Mouse (Mus musculus) kidney, embryonic 16.5 days (tissue): ENCODE results near the gene Brca1. TPM values are rescaled to one million over a fixed set of nuclear protein-coding genes. Genes with fewer than 3 reads are reported as not detected.
"Not testable (repeated sequence)": the region's sequence is repeated elsewhere in the genome, so short reads cannot be mapped to it uniquely, and the experiment has no call there.

Experiments used
- ATAC-seq: fragments of 200-750 bp; cut with Nextera tagmentation; 2 replicates; pipeline ENCODE4 v1.8.0; 2017; ENCODE audit warnings: moderate TSS enrichment; ENCODE audit not compliant: low FRiP score, low TSS enrichment
- H3K27ac ChIP-seq: fragments of 300-500 bp; sonication (generic); 2 replicates; pipeline ENCODE4 v1.5.1; 2014; ENCODE audit warnings: low read length
- H3K27me3 ChIP-seq: fragments of 300-500 bp; sonication (generic); 2 replicates; pipeline ENCODE4 v1.6.1; 2014; ENCODE audit warnings: low read length, control low read depth, mixed read lengths; ENCODE audit not compliant: insufficient read depth
- H3K36me3 ChIP-seq: fragments of 300-500 bp; sonication (generic); 2 replicates; pipeline ENCODE4 v1.6.1; 2014; ENCODE audit warnings: low read length, control low read depth, mixed read lengths; ENCODE audit not compliant: insufficient read depth
- H3K4me1 ChIP-seq: fragments of 300-500 bp; sonication (generic); 2 replicates; pipeline ENCODE4 v1.6.1; 2014; ENCODE audit warnings: low read length, control low read depth, mixed read lengths; ENCODE audit not compliant: insufficient read depth
- H3K4me2 ChIP-seq: fragments of 300-500 bp; sonication (generic); replicated peaks from 2 replicates; pipeline ENCODE4 v1.6.1; 2014; ENCODE audit warnings: low read depth, low read length
- H3K4me3 ChIP-seq: fragments of 300-500 bp; sonication (generic); 2 replicates; pipeline ENCODE4 v1.5.1; 2014; ENCODE audit warnings: mild to moderate bottlenecking, low read length
- H3K9ac ChIP-seq: fragments of 300-500 bp; sonication (generic); replicated peaks from 2 replicates; pipeline ENCODE4 v1.6.1; 2014; ENCODE audit warnings: low read length
- H3K9me3 ChIP-seq: fragments of 300-500 bp; sonication (generic); 2 replicates; pipeline ENCODE4 v1.6.1; 2016; ENCODE audit warnings: low read length, control low read depth
- WGBS: fragments of 180-500 bp; shearing (Covaris S2); extraction: QIAGEN DNeasy Blood & Tissue Kit; methylation state at CpG from one replicate; pipeline ENCODE4 v1.1.7; 2014; 5-methylcytosine and 5-hydroxymethylcytosine counted together
- polyA plus RNA-seq: library from polyadenylated mRNA; unstranded; fragments of >200 nt; fragmentation: Nextera tagmentation; extraction: Ambion mirVana; gene quantifications from 2 replicates; pipeline ENCODE4 v1.2.1, GENCODE M21; 2015

Brca1 gene
- polyA plus RNA-seq: 12.5 and 14.9 TPM in 2 replicates

- peak; percentile 85 for ATAC-seq
- peak within 1 kb of the TSS; percentile 96 for H3K4me3 ChIP-seq
- peaks cover 26% of the 10 kb centered on the region for H3K4me1 ChIP-seq
- H3K36me3 ChIP-seq: peaks cover 15% of the 10 kb centered on the region
- peak within 1 kb of the TSS; percentile 85 for H3K4me2 ChIP-seq
- no peaks in the 10 kb centered on the region for H3K9me3 ChIP-seq
- H3K27me3 ChIP-seq: no peaks in the 10 kb centered on the region
- under 1% methylated on average over 43 of the region's 43 CpGs for WGBS
- H3K27ac ChIP-seq: peak within 1 kb of the TSS; percentile 99
- peak within 1 kb of the TSS; percentile 93 for H3K9ac ChIP-seq
Observed at GRCm38 (mm10) chr11:101551751-101552475, at the start of gene Brca1, which contains the start of gene Nbr1. Brca1 (minus strand) TSS chr11:101551955. Nbr1 (plus strand) TSS chr11:101552149.

- Histone ChIP-seq H3K27ac (no peak within 1 kb of the TSS), H3K4me2 (no peak within 1 kb of the TSS), H3K4me3 (no peak within 1 kb of the TSS), H3K4me1 (no peaks in the 10 kb centered on the region), H3K36me3 (no peaks in the 10 kb centered on the region), H3K27me3 (no peaks in the 10 kb centered on the region), H3K9me3 (no peaks in the 10 kb centered on the region), H3K9ac (no peak within 1 kb of the TSS)
- 72% methylated on average over 6 of the region's 6 CpGs for WGBS
- no peak for ATAC-seq
Observed at GRCm38 (mm10) chr11:101599156-101599555, 47.4 kb upstream of the Brca1 start, which contains the start of gene Gm11634. Gm11634 (minus strand) TSS chr11:101599256.

DNA sequence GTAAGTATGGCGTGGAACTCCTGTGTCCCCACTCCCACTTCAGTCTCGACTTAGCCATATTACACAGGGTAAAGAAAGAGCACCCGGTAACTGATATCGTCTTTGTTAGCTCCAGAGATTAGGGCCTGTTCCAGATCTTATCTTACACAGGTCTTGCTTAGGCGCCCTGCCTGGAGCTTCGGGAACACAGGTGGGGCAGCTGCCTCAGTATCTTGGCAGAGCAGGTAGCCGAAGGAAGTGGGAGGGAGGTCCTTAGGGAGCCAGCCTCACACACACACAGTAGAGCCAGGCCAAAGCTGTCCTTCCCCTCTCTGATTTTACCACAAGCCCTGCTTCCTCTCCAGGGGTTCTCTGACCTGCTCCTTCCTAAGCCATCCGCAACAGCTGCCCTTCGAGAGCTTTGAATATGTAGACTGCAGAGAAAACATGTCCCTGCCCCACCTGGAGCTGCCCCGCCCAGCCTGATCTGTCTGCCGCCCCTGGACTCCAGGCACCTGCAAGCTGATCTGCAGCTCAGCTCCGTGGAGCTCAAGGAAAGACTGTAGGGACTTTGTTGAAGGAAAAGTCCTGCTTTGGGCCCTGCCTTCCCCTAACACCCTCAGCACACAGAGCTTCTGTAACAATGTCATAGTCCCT is 38.4 kb upstream of the Brca1 start:
- Histone ChIP-seq H3K27ac (0 out of 2 replicates have a peak overlapping the region, but pooled peaks have one; percentile 15), H3K27me3 (no peaks in the 10 kb centered on the region)
- WGBS: 71% methylated on average over 12 of the region's 12 CpGs

DNA sequence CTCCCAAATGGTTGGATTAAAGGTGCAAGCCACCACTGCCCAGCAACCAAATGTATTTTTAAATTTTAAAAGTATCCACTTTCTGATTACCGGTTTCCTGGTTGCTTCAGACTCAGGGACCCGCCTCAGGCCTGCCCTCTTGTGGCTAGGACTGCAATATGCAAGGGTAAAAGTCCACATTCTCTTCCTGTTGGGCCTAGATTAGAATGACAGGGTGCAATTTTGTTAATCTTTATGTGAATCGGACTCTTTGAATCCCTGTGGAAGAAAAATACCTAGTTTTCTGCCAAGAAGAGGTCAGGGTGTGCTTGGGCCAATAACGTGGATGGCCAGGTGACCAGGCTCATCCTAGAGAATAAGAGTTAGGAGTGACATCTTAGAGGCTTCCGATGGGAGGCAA is 37.7 kb upstream of the Brca1 start:
- ATAC-seq: no peak
- WGBS: 28% methylated on average over 5 of the region's 5 CpGs
- no peaks in the 10 kb centered on the region for H3K4me1 ChIP-seq
- H3K4me2 ChIP-seq: no peak overlapping the region
- H3K9ac ChIP-seq: no peak overlapping the region
- no peaks in the 10 kb centered on the region for H3K36me3 ChIP-seq
- H3K4me3 ChIP-seq: no peak overlapping the region
- no peaks in the 10 kb centered on the region for H3K27me3 ChIP-seq
- H3K9me3 ChIP-seq: no peaks in the 10 kb centered on the region
- 0 out of 2 replicates have a peak overlapping the region, but pooled peaks have one; percentile 15 for H3K27ac ChIP-seq

More for the DNA sequence above, 38.4 kb upstream of the Brca1 start:
- Histone ChIP-seq H3K4me3 (no peak overlapping the region), H3K9me3 (no peaks in the 10 kb centered on the region), H3K9ac (no peak overlapping the region), H3K36me3 (no peaks in the 10 kb centered on the region), H3K4me1 (no peaks in the 10 kb centered on the region), H3K4me2 (no peak overlapping the region)
- ATAC-seq: no peak

DNA sequence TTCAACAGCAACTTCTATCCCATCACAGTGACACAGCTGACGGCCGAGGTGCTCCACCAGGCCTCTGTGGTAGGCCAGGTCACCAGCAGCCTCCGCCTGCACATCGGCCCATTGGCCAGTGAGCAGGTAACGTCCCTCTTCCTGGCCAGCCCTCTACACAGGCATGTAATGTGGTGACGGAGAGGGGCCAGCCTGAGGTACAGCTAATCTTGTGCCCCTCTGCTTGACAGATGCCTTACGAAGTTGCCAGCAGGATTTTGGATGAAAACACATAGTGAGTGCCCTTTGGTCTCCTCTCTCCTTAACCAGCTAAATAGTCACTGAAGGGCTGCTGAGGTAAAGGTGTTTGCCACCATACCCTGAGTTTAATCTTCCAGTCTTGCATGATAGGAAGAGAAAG is 37.1 kb upstream of the Brca1 start:
- Histone ChIP-seq H3K4me2 (no peak overlapping the region), H3K36me3 (no peaks in the 10 kb centered on the region), H3K9ac (no peak overlapping the region), H3K9me3 (no peaks in the 10 kb centered on the region), H3K27ac (no peak overlapping the region), H3K4me3 (no peak overlapping the region), H3K27me3 (no peaks in the 10 kb centered on the region), H3K4me1 (no peaks in the 10 kb centered on the region)
- 88% methylated on average over 7 of the region's 7 CpGs for WGBS
- ATAC-seq: no peak

GRCm38 (mm10) chr11:101587676-101588075 is 35.9 kb upstream of the Brca1 start:
- Histone ChIP-seq H3K27ac (no peak overlapping the region), H3K4me2 (no peak overlapping the region), H3K27me3 (no peaks in the 10 kb centered on the region), H3K9me3 (no peaks in the 10 kb centered on the region), H3K9ac (no peak overlapping the region), H3K4me1 (peaks cover under 1% of the 10 kb centered on the region; the same call in 1 of the 2 replicates), H3K36me3 (no peaks in the 10 kb centered on the region), H3K4me3 (no peak overlapping the region)
- WGBS: 90% methylated on average over 10 of the region's 10 CpGs
- no peak for ATAC-seq

GRCm38 (mm10) chr11:101585805-101586204 is 34.0 kb upstream of the Brca1 start:
- WGBS: 86% methylated on average over 4 of the region's 4 CpGs
- Histone ChIP-seq H3K9ac (no peak overlapping the region), H3K27me3 (no peaks in the 10 kb centered on the region), H3K9me3 (no peaks in the 10 kb centered on the region), H3K4me1 (peaks cover 8% of the 10 kb centered on the region), H3K4me3 (no peak overlapping the region), H3K27ac (no peak overlapping the region), H3K4me2 (no peak overlapping the region), H3K36me3 (0 out of 2 replicates have a peak, but pooled peaks cover under 1% of the 10 kb centered on the region)
- ATAC-seq: no peak

DNA sequence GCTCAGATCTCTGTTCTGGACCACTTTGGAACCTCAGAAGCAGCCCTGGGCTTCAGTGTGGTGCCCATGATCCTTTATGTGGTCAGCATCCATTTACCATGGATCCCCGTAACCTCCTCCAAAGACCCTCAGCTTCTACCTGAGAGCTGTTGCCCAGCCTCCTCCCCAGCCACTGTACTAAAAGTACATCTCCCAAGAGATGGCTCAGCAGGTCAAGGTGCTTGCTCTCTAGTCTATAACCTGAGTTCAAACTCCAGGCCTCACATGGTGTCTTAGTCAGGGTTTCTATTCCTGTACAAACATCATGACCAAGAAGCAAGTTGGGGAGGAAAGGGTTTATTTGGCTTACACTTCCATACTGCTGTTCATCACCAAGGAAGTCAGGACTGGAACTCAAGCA is 33.3 kb upstream of the Brca1 start:
- not testable (repeated sequence) for ATAC-seq, H3K9ac ChIP-seq, H3K9me3 ChIP-seq, H3K4me1 ChIP-seq, H3K27ac ChIP-seq, H3K4me3 ChIP-seq, H3K27me3 ChIP-seq, H3K4me2 ChIP-seq, H3K36me3 ChIP-seq
- WGBS: 92% methylated on average over 1 of the region's 1 CpGs

- H3K9ac ChIP-seq: no peak overlapping the region
- no peak for ATAC-seq
- WGBS: 93% methylated on average over 2 of the region's 2 CpGs
- peaks cover 8% of the 10 kb centered on the region for H3K4me1 ChIP-seq
- H3K27ac ChIP-seq: no peak overlapping the region
- H3K4me2 ChIP-seq: no peak overlapping the region
- no peaks in the 10 kb centered on the region for H3K27me3 ChIP-seq
- H3K4me3 ChIP-seq: no peak overlapping the region
- peaks cover 9% of the 10 kb centered on the region for H3K36me3 ChIP-seq
- no peaks in the 10 kb centered on the region for H3K9me3 ChIP-seq
Observed at GRCm38 (mm10) chr11:101583205-101583604, 31.4 kb upstream of the Brca1 start.
